Mouse (Mus musculus) lung, postnatal 0 days (tissue): Measurements from ENCODE around the gene Zfp609. TPM values are rescaled to one million over a fixed set of nuclear protein-coding genes. Genes with fewer than 3 reads are reported as not detected.

ENCODE experiments used
- ATAC-seq: fragments of 200-750 bp; cut with Nextera tagmentation; 2 replicates; pipeline ENCODE4 v1.8.0; 2017; ENCODE audit warnings: moderate library complexity
- DNase-seq: peaks from one replicate; pipeline ENCODE4 v3.0.0-alpha.2; 2016; ENCODE audit warnings: low spot score
- H3K27ac ChIP-seq: fragments of 300-500 bp; sonication (generic); 2 replicates; pipeline ENCODE4 v1.5.1; 2014; ENCODE audit warnings: antibody characterized with exemption, mild to moderate bottlenecking, low read length, mixed read lengths
- H3K27me3 ChIP-seq: fragments of 300-500 bp; sonication (generic); replicated peaks from 2 replicates; pipeline ENCODE4 v1.6.1; 2014; ENCODE audit warnings: low read length, mixed read lengths; ENCODE audit not compliant: insufficient read depth
- H3K36me3 ChIP-seq: fragments of 300-500 bp; sonication (generic); 2 replicates; pipeline ENCODE4 v1.6.1; 2014; ENCODE audit warnings: low read length, mixed read lengths; ENCODE audit not compliant: insufficient read depth
- H3K4me1 ChIP-seq: fragments of 300-500 bp; sonication (generic); 2 replicates; pipeline ENCODE4 v1.6.1; 2014; ENCODE audit warnings: antibody characterized with exemption, low read depth, low read length, mixed read lengths; ENCODE audit not compliant: insufficient read depth
- H3K4me2 ChIP-seq: fragments of 300-500 bp; sonication (generic); replicated peaks from 2 replicates; pipeline ENCODE4 v1.6.1; 2014; ENCODE audit warnings: low read depth, mild to moderate bottlenecking, low read length, moderate library complexity, mixed read lengths
- H3K4me3 ChIP-seq: fragments of 300-500 bp; sonication (generic); 2 replicates; pipeline ENCODE4 v1.5.1; 2014; ENCODE audit warnings: low read depth, low read length
- H3K9ac ChIP-seq: fragments of 300-500 bp; sonication (generic); replicated peaks from 2 replicates; pipeline ENCODE4 v1.6.1; 2014; ENCODE audit warnings: low read depth, mild to moderate bottlenecking
- H3K9me3 ChIP-seq: fragments of 300-500 bp; sonication (generic); 2 replicates; pipeline ENCODE4 v1.6.1; 2016; ENCODE audit warnings: low read length, mixed read lengths
- CTCF ChIP-seq: IDR thresholded peaks from 2 replicates; pipeline ENCODE4 v1.5.1; 2016; ENCODE audit warnings: antibody characterized with exemption, mild to moderate bottlenecking
- EP300 ChIP-seq: IDR thresholded peaks from 2 replicates; pipeline ENCODE4 v1.6.1; 2016; ENCODE audit warnings: antibody characterized with exemption, mild to moderate bottlenecking, control low read depth
- WGBS: fragments of 180-500 bp; shearing (Covaris S2); extraction: QIAGEN DNeasy Blood & Tissue Kit; methylation state at CpG from one replicate; pipeline ENCODE4 v1.1.7; 2014; 5-methylcytosine and 5-hydroxymethylcytosine counted together
- polyA plus RNA-seq: library from polyadenylated mRNA; unstranded; fragments of >200 nt; fragmentation: Nextera tagmentation; extraction: Ambion mirVana; gene quantifications from 2 replicates; pipeline ENCODE4 v1.2.1, GENCODE M21; 2015

The Zfp609 gene
- polyA plus RNA-seq, 1 experiment from 2014 or later = 5.0 TPM

DNA sequence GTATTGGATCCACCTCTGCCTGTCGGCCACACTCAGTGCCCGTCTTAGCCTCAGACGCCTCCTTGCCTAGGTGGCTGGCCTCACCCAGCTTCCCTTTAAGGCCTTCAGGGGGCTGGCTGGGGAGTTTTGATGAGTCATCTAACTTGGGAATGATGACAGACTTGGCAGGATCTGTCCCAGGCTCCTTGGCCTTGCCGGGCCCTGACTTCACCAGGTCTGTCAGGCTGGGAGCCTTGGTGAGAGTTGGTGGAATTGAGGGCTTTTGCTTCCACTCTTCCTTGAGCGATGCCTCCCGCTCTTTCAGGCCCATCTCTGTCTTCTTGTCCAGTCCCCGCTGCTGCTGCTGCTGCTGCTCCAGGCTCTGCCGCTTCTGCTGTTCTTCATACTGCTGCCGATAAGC lies 125.1 kb downstream of the Zfp609 start:
- 86% methylated on average over 9 of the region's 9 CpGs for WGBS
- Histone ChIP-seq H3K36me3 (peaks cover 7% of the 10 kb centered on the region), H3K9me3 (no peaks in the 10 kb centered on the region), H3K4me3 (no peak overlapping the region), H3K27me3 (no peaks in the 10 kb centered on the region), H3K4me2 (no peak overlapping the region), H3K27ac (no peak overlapping the region), H3K9ac (no peak overlapping the region), H3K4me1 (no peaks in the 10 kb centered on the region)
- ATAC-seq = no peak
- DNase-seq = no peak
- TF ChIP-seq CTCF = no peak
- TF ChIP-seq EP300 = no peak

DNA sequence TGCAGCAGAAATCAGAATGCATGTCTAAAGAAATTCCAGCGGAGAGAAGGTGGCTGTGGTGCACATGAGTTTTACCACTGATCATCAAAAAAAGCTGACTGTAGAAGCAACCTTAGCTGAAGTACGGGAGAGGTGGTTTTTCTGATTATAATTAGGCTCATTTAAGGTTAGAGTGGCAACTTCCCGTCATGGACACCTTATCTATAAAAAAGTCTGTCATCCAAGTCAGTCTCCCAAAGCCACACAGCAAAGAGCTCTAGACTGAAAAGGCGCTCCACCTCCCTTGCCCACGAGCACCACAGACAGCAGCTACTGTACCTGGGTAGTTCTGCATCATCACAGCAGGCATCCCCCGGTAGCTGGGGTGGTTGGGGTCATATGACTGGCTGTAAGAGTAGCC lies 126.9 kb downstream of the Zfp609 start:
- DNase-seq (no peak), ATAC-seq (no peak)
- peaks cover 7% of the 10 kb centered on the region for H3K36me3 ChIP-seq
- H3K4me3 ChIP-seq = no peak overlapping the region
- no peaks in the 10 kb centered on the region for H3K4me1 ChIP-seq
- H3K27ac ChIP-seq = no peak overlapping the region
- TF ChIP-seq EP300 (no peak), CTCF (no peak)
- no peaks in the 10 kb centered on the region for H3K9me3 ChIP-seq
- WGBS = 90% methylated on average over 6 of the region's 6 CpGs
- no peak overlapping the region for H3K9ac ChIP-seq
- H3K4me2 ChIP-seq = no peak overlapping the region
- no peaks in the 10 kb centered on the region for H3K27me3 ChIP-seq

DNA sequence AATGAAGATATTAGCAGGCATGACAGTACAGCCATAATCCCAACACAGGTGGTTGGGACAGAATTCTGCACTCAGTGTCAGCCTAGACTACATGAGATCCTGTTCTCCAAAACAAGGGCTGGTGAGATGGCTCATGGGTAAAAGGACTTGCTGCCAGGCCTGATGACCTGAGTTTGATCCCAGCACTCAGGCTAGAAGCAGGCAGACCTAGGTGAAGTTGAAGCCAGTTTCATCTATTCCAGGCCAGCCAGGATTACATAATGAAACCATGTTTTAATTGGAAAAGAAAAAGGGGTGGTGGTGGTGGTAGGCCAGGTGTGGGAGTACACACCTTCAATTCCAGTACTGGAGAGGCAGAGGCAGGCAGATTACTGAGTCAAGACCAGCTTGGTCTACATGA lies 129.4 kb downstream of the Zfp609 start:
- ATAC-seq (no peak), DNase-seq (no peak)
- Histone ChIP-seq H3K27me3 (no peaks in the 10 kb centered on the region), H3K4me1 (no peaks in the 10 kb centered on the region), H3K36me3 (peaks cover 15% of the 10 kb centered on the region; the same call in 1 of the 2 replicates), H3K4me2 (no peak overlapping the region), H3K9ac (no peak overlapping the region), H3K27ac (no peak overlapping the region), H3K4me3 (no peak overlapping the region), H3K9me3 (no peaks in the 10 kb centered on the region)
- no peak for TF ChIP-seq CTCF
- no peak for TF ChIP-seq EP300

DNA sequence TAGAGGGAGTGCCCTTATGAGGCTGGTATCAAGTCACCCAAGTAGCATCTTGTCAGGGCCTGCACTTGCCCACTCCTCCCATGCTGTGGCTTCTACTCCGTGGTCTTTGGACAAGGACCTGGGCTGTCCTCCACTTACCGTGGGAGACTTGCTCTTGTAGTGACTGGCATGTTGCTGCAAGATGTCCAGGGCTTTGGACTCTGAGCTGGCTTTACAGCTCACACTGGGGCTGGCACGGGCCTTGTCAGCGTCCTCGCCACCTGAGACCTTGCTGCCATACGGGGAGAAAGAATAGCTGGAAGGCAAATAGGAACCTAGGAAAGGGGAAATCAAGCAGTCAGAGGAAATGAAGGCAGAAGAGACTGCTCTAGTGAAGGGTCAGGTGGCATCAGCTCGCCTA lies 130.0 kb downstream of the Zfp609 start:
- no peaks in the 10 kb centered on the region for H3K27me3 ChIP-seq
- no peaks in the 10 kb centered on the region for H3K4me1 ChIP-seq
- whole genome bisulfite sequencing = 86% methylated on average over 7 of the region's 7 CpGs
- no peak overlapping the region for H3K4me3 ChIP-seq
- DNase-seq = no peak
- TF ChIP-seq CTCF (no peak), EP300 (no peak)
- H3K27ac ChIP-seq = no peak overlapping the region
- H3K36me3 ChIP-seq = peaks cover 13% of the 10 kb centered on the region; the same call in 1 of the 2 replicates
- H3K9ac ChIP-seq = no peak overlapping the region
- H3K4me2 ChIP-seq = no peak overlapping the region
- H3K9me3 ChIP-seq = no peaks in the 10 kb centered on the region
- ATAC-seq = no peak

DNA sequence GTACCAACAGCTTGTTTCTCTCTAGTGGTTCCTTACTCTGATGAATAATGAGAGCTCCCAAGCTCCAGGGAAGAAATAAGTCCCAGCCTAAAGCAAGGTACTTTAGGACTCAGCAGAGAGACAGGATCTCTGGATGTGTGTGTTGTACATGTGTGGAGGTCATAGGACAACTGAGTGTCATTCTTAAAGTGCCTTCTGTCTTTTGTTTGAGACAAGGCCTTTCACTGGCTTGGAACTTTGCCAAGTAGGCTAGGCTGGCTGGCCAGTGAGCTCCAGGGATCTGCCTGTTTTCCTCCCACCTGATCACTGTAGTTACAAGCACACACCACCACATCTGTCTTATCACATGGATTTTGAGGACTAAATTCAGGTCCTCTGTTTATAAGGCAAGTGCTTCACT lies 131.0 kb downstream of the Zfp609 start:
- peak; percentile 59 for ATAC-seq
- DNase-seq = peak; percentile 76
- Histone ChIP-seq H3K9ac (no peak overlapping the region), H3K4me1 (no peaks in the 10 kb centered on the region), H3K27ac (peak overlapping the region; percentile 62; the same call in 1 of the 2 replicates), H3K4me3 (no peak overlapping the region), H3K27me3 (no peaks in the 10 kb centered on the region), H3K9me3 (no peaks in the 10 kb centered on the region), H3K36me3 (peaks cover 17% of the 10 kb centered on the region; the same call in 1 of the 2 replicates), H3K4me2 (no peak overlapping the region)
- TF ChIP-seq CTCF (no peak), EP300 (no peak)

DNA sequence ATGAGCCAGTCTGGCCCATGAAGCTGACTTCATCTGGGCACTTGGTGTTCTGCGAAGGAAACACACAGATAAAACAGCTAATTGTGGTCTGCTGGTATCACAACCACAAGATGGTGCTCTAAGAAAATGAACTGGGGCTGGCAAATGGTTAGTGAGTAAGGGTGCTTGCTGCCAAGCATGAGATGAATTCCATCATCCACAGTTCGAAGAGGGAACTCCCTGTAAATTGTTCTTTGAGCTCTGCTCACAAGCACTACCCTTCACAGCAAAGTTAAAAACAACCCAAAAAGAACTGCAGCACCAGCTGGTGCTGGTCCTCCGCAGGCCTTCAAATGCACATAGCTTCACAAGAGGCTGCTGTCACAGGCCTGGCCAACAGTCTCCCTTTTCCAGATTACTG lies 131.7 kb downstream of the Zfp609 start:
- H3K9me3 ChIP-seq = no peaks in the 10 kb centered on the region

More for the DNA sequence above, 131.7 kb downstream of the Zfp609 start:
- no peak overlapping the region for H3K4me2 ChIP-seq
- H3K27ac ChIP-seq = peak overlapping the region; percentile 62; the same call in 1 of the 2 replicates
- ATAC-seq = peak; percentile 88
- no peak overlapping the region for H3K9ac ChIP-seq
- TF ChIP-seq EP300 (peak; percentile 54), CTCF (peak; percentile 77)
- WGBS = 41% methylated on average over 3 of the region's 3 CpGs
- no peaks in the 10 kb centered on the region for H3K27me3 ChIP-seq
- H3K4me3 ChIP-seq = no peak overlapping the region
- no peaks in the 10 kb centered on the region for H3K4me1 ChIP-seq
- H3K36me3 ChIP-seq = peaks cover 17% of the 10 kb centered on the region; the same call in 1 of the 2 replicates
- DNase-seq = peak; percentile 93
